Mouse (Mus musculus) CH12.LX (cell line): Measurements from ENCODE around the gene Bend6.

Source experiments
- CTCF ChIP-seq, 2 experiments: IDR thresholded peaks in 1 of 2; conservative IDR thresholded peaks in 1 of 2; 2 replicates each; pipeline ENCODE4 v1.5.1; 2011 to 2012; ENCODE audit warnings: low read depth in 2 of 2, low read length in 2 of 2, improper control_type of control experiment in 1 of 2, inconsistent platforms in 1 of 2, mild to moderate bottlenecking in 1 of 2, moderate library complexity in 1 of 2
- ETS1 ChIP-seq: conservative IDR thresholded peaks from 2 replicates; pipeline ENCODE4 v1.6.1; 2012; ENCODE audit warnings: low read depth, mild to moderate bottlenecking, inconsistent platforms, low read length, improper control_type of control experiment, moderate library complexity
- MAX ChIP-seq: IDR thresholded peaks from 2 replicates; pipeline ENCODE4 v1.6.1; 2011; ENCODE audit warnings: low read length, improper control_type of control experiment
- POLR2A ChIP-seq: IDR thresholded peaks from 2 replicates; pipeline ENCODE4 v1.6.1; 2011; ENCODE audit warnings: low read depth, mild to moderate bottlenecking, improper control_type of control experiment, low read length
- SMC3 ChIP-seq: IDR thresholded peaks from 2 replicates; pipeline ENCODE4 v1.6.1; 2011; ENCODE audit warnings: low read depth, low read length, improper control_type of control experiment
- UBTF ChIP-seq: IDR thresholded peaks from 2 replicates; pipeline ENCODE4 v1.6.1; 2012; ENCODE audit warnings: low read depth, mild to moderate bottlenecking, inconsistent platforms, low read length, improper control_type of control experiment, moderate library complexity
- USF1 ChIP-seq: IDR thresholded peaks from 2 replicates; pipeline ENCODE4 v1.6.1; 2014; ENCODE audit warnings: low read depth, mild to moderate bottlenecking, inconsistent platforms, low read length, improper control_type of control experiment

DNA sequence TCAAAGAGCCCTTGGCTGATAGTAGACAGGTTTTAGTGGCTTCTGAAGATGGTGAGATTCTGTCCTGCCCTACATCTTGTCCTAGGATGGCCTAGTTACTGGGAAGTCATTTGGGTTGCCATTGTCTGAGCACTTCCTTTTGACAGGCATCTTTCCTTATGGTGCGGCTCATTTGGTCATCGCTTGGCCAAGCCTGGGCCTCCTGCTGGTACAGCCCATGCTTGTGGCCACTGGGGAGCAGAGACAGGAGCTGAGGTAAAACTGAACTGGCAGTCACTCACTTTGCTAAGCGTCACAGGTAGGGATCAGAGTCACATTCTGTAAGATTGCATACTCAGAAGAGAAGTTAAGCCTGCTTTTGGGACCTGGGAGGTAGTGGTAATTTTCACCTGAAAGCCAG, 24.6 kb upstream of the Bend6 start:
- TF ChIP-seq UBTF: no peak
- no peak for TF ChIP-seq ETS1
- no peak for TF ChIP-seq SMC3
- TF ChIP-seq MAX: no peak
- TF ChIP-seq CTCF (conservative IDR thresholded peaks at IDR 0.05 in 1 of 2, IDR thresholded peaks at IDR 0.05 in 1 of 2; ENCODE audit: low read depth in 2 of 2, low read length in 2 of 2): no peak
- no peak for TF ChIP-seq USF1
- no peak for TF ChIP-seq POLR2A
